In genomic region chr19:53140804-53141250, GRCm38 (mm10) we compare ENCODE assay signal across 8 mouse cellular contexts. TPM values are rescaled to one million over a fixed set of nuclear protein-coding genes. Genes with fewer than 3 reads are reported as not detected.
DNase-seq lines count a peak whose midpoint lies in the region; ATAC-seq and TF ChIP-seq lines count a peak whose summit lies in the region.

No protein-coding gene starts in this region.

- peak overlapping the region; percentile 94 for H3K27ac ChIP-seq in heart, embryonic 15.5 days
- no peak overlapping the region for H3K27ac ChIP-seq in forebrain, embryonic 13.5 days
- peak overlapping the region; percentile 21 for H3K27ac ChIP-seq in liver, embryonic 14.5 days

- no peak for TF ChIP-seq CTCF in E14TG2a.4 (conservative IDR thresholded peaks at IDR 0.05; ENCODE audit: low read length)
- no peak for TF ChIP-seq CTCF in liver, embryonic 14.5 days (IDR thresholded peaks at IDR 0.05; ENCODE audit: low read depth)

- peak overlapping the region; percentile 82 for H3K4me2 ChIP-seq in heart, embryonic 15.5 days
- peak overlapping the region; percentile 94 for H3K4me2 ChIP-seq in forebrain, embryonic 13.5 days
- peak overlapping the region; percentile 100 for H3K4me2 ChIP-seq in liver, embryonic 14.5 days (ENCODE audit: low read depth)

- peak overlapping the region; percentile 99 for H3K4me3 ChIP-seq in heart, embryonic 15.5 days
- H3K4me3 ChIP-seq in E14TG2a.4 (replicated peaks; ENCODE audit: low read length): peak overlapping the region; percentile 83
- peak overlapping the region; percentile 90 for H3K4me3 ChIP-seq in forebrain, embryonic 13.5 days
- peak overlapping the region; percentile 88 to 94 for H3K4me3 ChIP-seq in liver, embryonic 14.5 days (ENCODE audit: insufficient read depth in 1 of 2, low read depth in 2 of 2, low read length in 2 of 2)

- H3K9ac ChIP-seq in heart, embryonic 15.5 days: peak overlapping the region; percentile 82
- H3K9ac ChIP-seq in forebrain, embryonic 13.5 days: peak overlapping the region; percentile 58
- peak overlapping the region; percentile 45 for H3K9ac ChIP-seq in liver, embryonic 14.5 days (replicated peaks)

- DNase-seq in heart, adult 8-10 months (ENCODE audit: low spot score): no peak
- no peak for DNase-seq in liver, embryonic 14.5 days (ENCODE audit: low read depth in 3 of 3, low spot score in 3 of 3)
- no peak for DNase-seq in adrenal gland, postnatal 4 days (ENCODE audit: low spot score in 2 of 2)
- DNase-seq in right cerebral cortex, postnatal 4 days: no peak
- DNase-seq in urinary bladder, postnatal 14 days (ENCODE audit: low spot score): no peak

- 2% methylated on average over 6 of the region's 6 CpGs for WGBS in heart, embryonic 15.5 days
- 7% methylated on average over 6 of the region's 6 CpGs for WGBS in forebrain, embryonic 13.5 days
- WGBS in liver, embryonic 14.5 days (ENCODE audit: insufficient replicate concordance): 2% methylated on average over 6 of the region's 6 CpGs

- no peaks in the 10 kb centered on the region for H3K36me3 ChIP-seq in heart, embryonic 15.5 days
- no peaks in the 10 kb centered on the region for H3K36me3 ChIP-seq in E14TG2a.4 (ENCODE audit: insufficient read depth, low read length)
- no peaks in the 10 kb centered on the region for H3K36me3 ChIP-seq in forebrain, embryonic 13.5 days (ENCODE audit: poor library complexity, severe bottlenecking)
- H3K36me3 ChIP-seq in liver, embryonic 14.5 days (replicated peaks; ENCODE audit: control insufficient read depth, insufficient read depth, low read depth): no peaks in the 10 kb centered on the region

- no peaks in the 10 kb centered on the region for H3K9me3 ChIP-seq in heart, embryonic 15.5 days (replicated peaks)
- no peaks in the 10 kb centered on the region for H3K9me3 ChIP-seq in E14TG2a.4 (ENCODE audit: low read length)
- H3K9me3 ChIP-seq in forebrain, embryonic 13.5 days (replicated peaks): no peaks in the 10 kb centered on the region
- no peaks in the 10 kb centered on the region for H3K9me3 ChIP-seq in liver, embryonic 14.5 days (ENCODE audit: control insufficient read depth, low read length)

- ATAC-seq in heart, embryonic 15.5 days (replicated peaks; ENCODE audit: insufficient number of reproducible peaks, insufficient read depth, low FRiP score, low read depth): no peak
- ATAC-seq in forebrain, embryonic 13.5 days: no peak
- no peak for ATAC-seq in liver, embryonic 14.5 days (ENCODE audit: insufficient read depth)

- no peaks in the 10 kb centered on the region for H3K27me3 ChIP-seq in heart, embryonic 15.5 days
- peaks cover 30% of the 10 kb centered on the region for H3K27me3 ChIP-seq in E14TG2a.4 (ENCODE audit: insufficient read depth, low read length)
- peaks cover 15% of the 10 kb centered on the region for H3K27me3 ChIP-seq in forebrain, embryonic 13.5 days
- H3K27me3 ChIP-seq in liver, embryonic 14.5 days (ENCODE audit: control insufficient read depth, insufficient read depth, low read length): no peaks in the 10 kb centered on the region

- no peak for TF ChIP-seq EP300 in liver, embryonic 14.5 days (IDR thresholded peaks at IDR 0.05; ENCODE audit: low read depth)

- peaks cover 18% of the 10 kb centered on the region for H3K4me1 ChIP-seq in heart, embryonic 15.5 days (replicated peaks)
- H3K4me1 ChIP-seq in E14TG2a.4 (replicated peaks; ENCODE audit: low read depth, low read length): peaks cover 25% of the 10 kb centered on the region
- H3K4me1 ChIP-seq in forebrain, embryonic 13.5 days: peaks cover 48% of the 10 kb centered on the region
- peaks cover 12 to 17% of the 10 kb centered on the region in 2 experiments for H3K4me1 ChIP-seq in liver, embryonic 14.5 days (replicated peaks; ENCODE audit: control insufficient read depth in 2 of 2, insufficient read depth in 2 of 2, low read length in 1 of 2)

RNA-seq across cellular contexts. Expression of gene Add3, which starts 0.6 kb away (rescaled TPM):
- 112 and 118 TPM in 2 replicates for polyA plus RNA-seq in heart, embryonic 15.5 days (2015; fragmentation: Nextera tagmentation; extraction: Ambion mirVana)
- 10 to 100 TPM; 35.7 to 51.4 (median 39.9) TPM for total RNA-seq in heart, adult 8-10 months (2022)
- 34.2 and 34.5 TPM in 2 replicates for polyA plus RNA-seq in forebrain, embryonic 13.5 days (2015; fragmentation: Nextera tagmentation; extraction: Ambion mirVana)
- 8.2 and 12.7 TPM in 2 replicates for polyA plus RNA-seq in liver, embryonic 14.5 days (2012; rRNA removed)
- 21.7 and 26.7 TPM in 2 replicates for polyA plus RNA-seq in liver, embryonic 14.5 days (2014; fragmentation: Nextera tagmentation; extraction: Ambion mirVana)
- total RNA-seq in adrenal gland, postnatal 4 days (2021): 10 to 100 TPM; 81.7 to 87.2 TPM
